ENCODE assay signal across 16 mouse cellular contexts in genomic region chr5:114015121-114015520, GRCm38 (mm10). TPM values are rescaled to one million over a fixed set of nuclear protein-coding genes. Genes with fewer than 3 reads are reported as not detected.
DNase-seq lines count a peak whose midpoint lies in the region; ATAC-seq lines count a peak whose summit lies in the region.
"Had no signal": no experiment of that assay in that cellular context is flagged by ENCODE, and none has a peak within 500 bp of the region (broad histone marks: within the 10 kb centered on the region; RNA-seq: fewer than 3 reads in every experiment).

No protein-coding gene starts in this region.

- H3K4me2 ChIP-seq in forebrain, embryonic 15.5 days (replicated peaks): no peak overlapping the region
- H3K4me2 ChIP-seq: heart, embryonic 13.5 days; hindbrain, embryonic 14.5 days; limb, embryonic 15.5 days had no signal

- intact Hi-C loops in left cerebral cortex, postnatal 10 days (cut with DNase I): no loop called here

- H3K9ac ChIP-seq in forebrain, embryonic 15.5 days (replicated peaks): no peak overlapping the region
- H3K9ac ChIP-seq: heart, embryonic 13.5 days; hindbrain, embryonic 14.5 days; limb, embryonic 15.5 days had no signal

- H3K4me1 ChIP-seq in forebrain, embryonic 15.5 days: no peaks in the 10 kb centered on the region
- H3K4me1 ChIP-seq: heart, embryonic 13.5 days; limb, embryonic 15.5 days had no signal

- DNase-seq in kidney, postnatal 10 days: peak; percentile 61
- no peak for DNase-seq in kidney, adult 18-20 months
- DNase-seq in A20 (ENCODE audit: low read depth, low spot score): peak; percentile 30
- DNase-seq in R1 (ENCODE audit: low read depth, low spot score): peak; percentile 40
- peak; percentile 34 for DNase-seq in induced T-regulatory cell, adult 2 months (ENCODE audit: low read depth)
- DNase-seq in left cerebral cortex, postnatal 10 days (ENCODE audit: extremely low spot score in 1 of 2, low spot score in 2 of 2): no peak
- DNase-seq: gastrocnemius, postnatal 14 days; lung, postnatal 36 days had no signal

- no peak overlapping the region for H3K4me3 ChIP-seq in forebrain, embryonic 15.5 days
- H3K4me3 ChIP-seq: heart, embryonic 13.5 days; limb, embryonic 15.5 days had no signal

- WGBS in forebrain, embryonic 15.5 days: 72% methylated on average over 7 of the region's 7 CpGs

- H3K27ac ChIP-seq in forebrain, embryonic 15.5 days (replicated peaks): no peak overlapping the region
- H3K27ac ChIP-seq: heart, embryonic 13.5 days; hindbrain, embryonic 14.5 days; limb, embryonic 15.5 days; stomach, postnatal 0 days had no signal

- H3K9me3 ChIP-seq in forebrain, embryonic 15.5 days: no peaks in the 10 kb centered on the region
- H3K9me3 ChIP-seq: heart, embryonic 13.5 days; limb, embryonic 15.5 days had no signal

- no peaks in the 10 kb centered on the region for H3K27me3 ChIP-seq in forebrain, embryonic 15.5 days
- H3K27me3 ChIP-seq: limb, embryonic 15.5 days had no signal

- no peak for ATAC-seq in forebrain, embryonic 15.5 days (replicated peaks)

- H3K36me3 ChIP-seq in forebrain, embryonic 15.5 days: no peaks in the 10 kb centered on the region
- H3K36me3 ChIP-seq: heart, embryonic 13.5 days; limb, embryonic 15.5 days had no signal

RNA-seq across cellular contexts. Expression of gene Dao, which starts 11.6 kb away (rescaled TPM):
- polyA plus RNA-seq in forebrain, embryonic 15.5 days (2015; fragmentation: Nextera tagmentation; extraction: Ambion mirVana): not detected in 2 replicates
- total RNA-seq in left cerebral cortex, postnatal 10 days (2021): not detected
- total RNA-seq: common myeloid progenitor, adult 5-6 weeks; gastrocnemius, postnatal 14 days; layer of hippocampus, postnatal 10 days had no signal
- polyA plus RNA-seq: forebrain, embryonic 11.5 days; heart, embryonic 13.5 days; hindbrain, embryonic 14.5 days; limb, embryonic 15.5 days had no signal

RNA-seq across cellular contexts. Expression of gene Ssh1, which starts 21.4 kb away (rescaled TPM):
- polyA plus RNA-seq in forebrain, embryonic 15.5 days (2015; fragmentation: Nextera tagmentation; extraction: Ambion mirVana): 12.8 and 13.8 TPM in 2 replicates
- total RNA-seq in left cerebral cortex, postnatal 10 days (2021): 10 to 100 TPM; 20.7 to 31.8 TPM

RNA-seq across cellular contexts. Expression of gene Usp30, which starts 50.1 kb away (rescaled TPM):
- 18.4 and 20.4 TPM in 2 replicates for polyA plus RNA-seq in forebrain, embryonic 15.5 days (2015; fragmentation: Nextera tagmentation; extraction: Ambion mirVana)
- total RNA-seq in left cerebral cortex, postnatal 10 days (2021): 10 to 100 TPM; 30.9 to 31.5 TPM

Comparison
In these comparisons a context has a peak if more than half of its experiments do, and no peak if none do; other contexts are left out.
1. DNase-seq: peak in kidney, postnatal 10 days (single experiment), A20 (single experiment), R1 (single experiment) and induced T-regulatory cell, adult 2 months (single experiment); none in kidney, adult 18-20 months (single experiment) and left cerebral cortex, postnatal 10 days (0 of 2).